Mouse (Mus musculus): ENCODE results near the gene Cracr2b. TPM values are rescaled to one million over a fixed set of nuclear protein-coding genes. Genes with fewer than 3 reads are reported as not detected.

The Cracr2b gene
- polyA plus RNA-seq, 1 experiment from 2014 or later = 3.9 TPM

DNA sequence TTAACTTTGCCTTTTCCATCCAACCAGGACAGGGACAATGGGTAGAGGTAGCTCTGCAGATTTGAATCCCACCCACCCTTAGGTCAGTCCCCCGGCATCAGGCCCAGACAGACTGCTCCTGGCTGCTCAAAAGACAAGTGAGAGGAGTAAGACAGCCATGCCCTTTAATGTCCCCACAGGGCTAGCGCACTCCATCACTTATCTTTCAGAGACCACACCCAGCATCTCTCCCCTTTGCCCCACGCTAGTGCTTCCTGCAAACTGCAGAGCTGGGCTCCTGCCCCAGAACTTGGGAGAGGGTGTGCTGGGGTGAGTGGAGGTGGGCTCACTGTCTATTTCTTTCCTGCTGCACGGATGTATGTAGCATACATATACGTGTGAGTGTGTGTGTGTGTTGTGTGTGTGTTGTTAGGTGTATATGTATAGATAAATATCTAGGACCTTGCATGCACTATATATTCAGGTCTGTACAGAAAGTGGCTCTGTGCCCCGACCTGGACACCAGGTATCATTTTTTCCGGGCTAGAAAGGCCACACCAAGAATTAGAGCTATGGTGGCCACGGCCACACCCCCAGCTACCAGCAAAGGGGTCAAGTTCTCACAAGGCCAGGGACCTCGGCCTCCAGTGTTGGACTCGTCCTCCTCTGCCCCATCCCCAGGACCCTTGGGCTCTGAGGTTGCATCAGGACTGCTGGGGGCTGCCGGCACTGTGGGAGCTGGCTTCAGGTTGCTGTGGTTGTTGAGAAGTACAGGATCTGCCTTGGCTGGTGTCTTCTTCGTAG lies 33.8 kb upstream of the Cracr2b start:
- peaks cover 18% of the 10 kb centered on the region for H3K27me3 ChIP-seq
- no peak overlapping the region for H3K4me2 ChIP-seq
- ATAC-seq (ENCODE audit: insufficient read depth) = no peak
- H3K9ac ChIP-seq = no peak overlapping the region
- H3K27ac ChIP-seq (replicated peaks) = no peak overlapping the region
- H3K9me3 ChIP-seq (replicated peaks) = no peaks in the 10 kb centered on the region
- peaks cover 13% of the 10 kb centered on the region for H3K36me3 ChIP-seq (replicated peaks)
- no peak overlapping the region for H3K4me3 ChIP-seq (replicated peaks)
- 53% methylated on average over 12 of the region's 12 CpGs for WGBS (ENCODE audit: insufficient replicate concordance)
- peaks cover 30% of the 10 kb centered on the region for H3K4me1 ChIP-seq (replicated peaks)

DNA sequence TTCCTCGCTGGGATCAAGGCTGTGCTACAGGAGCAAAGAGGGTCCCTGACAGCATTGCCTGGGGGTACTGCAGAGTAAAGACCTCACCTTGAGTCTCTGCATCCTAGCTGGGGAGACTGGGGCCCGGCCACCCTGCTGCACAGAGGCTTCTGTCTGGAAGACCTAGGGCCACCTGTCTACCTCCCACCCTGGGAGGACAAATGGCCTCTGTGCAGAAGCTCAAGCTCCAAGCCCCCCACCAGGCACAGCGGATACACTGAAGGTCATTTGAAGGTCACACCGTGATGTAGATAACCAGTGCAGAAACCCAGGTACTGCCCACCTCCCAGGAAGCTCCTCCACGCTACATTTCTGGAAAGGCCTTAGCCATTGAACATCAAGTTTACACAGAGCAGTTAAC lies 32.2 kb upstream of the Cracr2b start:
- Histone ChIP-seq H3K27ac (replicated peaks) (no peak overlapping the region), H3K9me3 (replicated peaks) (no peaks in the 10 kb centered on the region), H3K4me3 (replicated peaks) (no peak overlapping the region), H3K9ac (no peak overlapping the region), H3K36me3 (replicated peaks) (peaks cover 27% of the 10 kb centered on the region), H3K4me1 (replicated peaks) (peaks cover 44% of the 10 kb centered on the region), H3K27me3 (peaks cover 18% of the 10 kb centered on the region), H3K4me2 (no peak overlapping the region)
- ATAC-seq (ENCODE audit: insufficient read depth) = no peak
- WGBS (ENCODE audit: insufficient replicate concordance) = 49% methylated on average over 5 of the region's 5 CpGs

DNA sequence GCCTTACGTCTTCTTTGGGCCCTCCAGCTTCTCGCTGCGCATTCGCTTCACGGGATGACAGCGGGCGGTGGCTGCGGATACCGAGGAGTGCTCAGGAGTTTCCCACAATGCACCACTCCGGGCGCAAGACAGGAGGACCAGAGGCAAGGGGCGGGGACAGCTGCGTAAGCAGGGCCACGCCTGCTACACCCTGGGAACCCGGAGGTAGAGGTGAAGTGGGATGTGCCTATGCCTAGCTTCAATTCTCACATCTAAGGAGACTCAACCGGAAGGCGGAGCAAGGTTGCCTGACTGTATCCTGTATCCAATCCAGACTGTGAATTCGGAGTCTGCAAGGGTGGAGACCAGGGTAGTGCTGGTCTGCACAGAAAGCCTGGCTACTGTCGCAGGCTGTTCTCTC lies 31.6 kb upstream of the Cracr2b start, which contains the start of gene Cend1:
Cend1 (minus strand) TSS at position 182 of the 400 bp plus-strand sequence.
- H3K9ac ChIP-seq = no peak within 1 kb of the TSS
- peaks cover 18% of the 10 kb centered on the region for H3K27me3 ChIP-seq
- H3K4me1 ChIP-seq (replicated peaks) = peaks cover 50% of the 10 kb centered on the region
- no peaks in the 10 kb centered on the region for H3K9me3 ChIP-seq (replicated peaks)
- no peak within 1 kb of the TSS for H3K4me3 ChIP-seq (replicated peaks)
- no peak within 1 kb of the TSS for H3K4me2 ChIP-seq
- WGBS (ENCODE audit: insufficient replicate concordance) = 22% methylated on average over 19 of the region's 19 CpGs
- ATAC-seq (ENCODE audit: insufficient read depth) = no peak; the same call in 1 of the 2 replicates
- H3K36me3 ChIP-seq (replicated peaks) = peaks cover 31% of the 10 kb centered on the region
- H3K27ac ChIP-seq (replicated peaks) = no peak within 1 kb of the TSS

DNA sequence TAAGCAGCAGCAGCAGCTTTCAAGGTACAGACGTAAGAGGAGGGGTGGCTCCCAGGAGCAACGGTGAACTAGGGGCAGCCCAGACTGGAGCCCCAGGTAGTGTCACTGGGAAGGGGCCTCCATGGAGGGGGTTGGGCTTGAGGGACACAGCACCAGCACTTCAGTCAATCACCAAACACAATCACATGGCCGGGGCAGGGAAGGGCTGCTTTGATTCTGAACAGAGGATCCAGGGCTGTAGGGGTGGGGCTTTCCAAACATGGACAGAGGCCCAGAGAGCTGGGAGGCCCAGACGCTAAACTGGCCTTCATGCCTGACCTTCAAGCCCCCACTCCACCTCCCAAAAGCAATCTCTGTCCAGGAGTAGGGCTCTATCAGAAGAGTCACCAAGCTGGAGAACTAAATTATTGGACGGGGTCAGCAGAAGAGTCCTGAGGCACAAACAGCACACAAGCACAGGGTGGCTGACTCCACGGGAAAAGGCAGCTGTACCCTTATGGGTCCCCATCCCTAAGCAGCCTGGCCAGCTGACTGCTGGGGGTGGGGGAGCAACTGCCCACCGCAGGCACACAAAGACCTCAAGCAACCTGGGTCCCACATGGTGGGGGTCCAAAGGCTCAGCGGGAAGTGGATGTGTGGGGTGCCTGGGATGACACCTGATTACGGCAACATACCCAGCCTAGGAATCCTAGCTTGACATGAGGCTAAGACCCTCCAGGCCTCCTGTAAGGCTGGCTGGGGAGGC lies 30.9 kb upstream of the Cracr2b start:
- Histone ChIP-seq H3K9ac (no peak overlapping the region), H3K27me3 (peaks cover 18% of the 10 kb centered on the region), H3K4me3 (replicated peaks) (no peak overlapping the region), H3K36me3 (replicated peaks) (peaks cover 31% of the 10 kb centered on the region), H3K4me1 (replicated peaks) (peaks cover 57% of the 10 kb centered on the region), H3K27ac (replicated peaks) (no peak overlapping the region), H3K4me2 (no peak overlapping the region), H3K9me3 (replicated peaks) (no peaks in the 10 kb centered on the region)
- WGBS (ENCODE audit: insufficient replicate concordance) = 63% methylated on average over 9 of the region's 9 CpGs
- ATAC-seq (ENCODE audit: insufficient read depth) = no peak

DNA sequence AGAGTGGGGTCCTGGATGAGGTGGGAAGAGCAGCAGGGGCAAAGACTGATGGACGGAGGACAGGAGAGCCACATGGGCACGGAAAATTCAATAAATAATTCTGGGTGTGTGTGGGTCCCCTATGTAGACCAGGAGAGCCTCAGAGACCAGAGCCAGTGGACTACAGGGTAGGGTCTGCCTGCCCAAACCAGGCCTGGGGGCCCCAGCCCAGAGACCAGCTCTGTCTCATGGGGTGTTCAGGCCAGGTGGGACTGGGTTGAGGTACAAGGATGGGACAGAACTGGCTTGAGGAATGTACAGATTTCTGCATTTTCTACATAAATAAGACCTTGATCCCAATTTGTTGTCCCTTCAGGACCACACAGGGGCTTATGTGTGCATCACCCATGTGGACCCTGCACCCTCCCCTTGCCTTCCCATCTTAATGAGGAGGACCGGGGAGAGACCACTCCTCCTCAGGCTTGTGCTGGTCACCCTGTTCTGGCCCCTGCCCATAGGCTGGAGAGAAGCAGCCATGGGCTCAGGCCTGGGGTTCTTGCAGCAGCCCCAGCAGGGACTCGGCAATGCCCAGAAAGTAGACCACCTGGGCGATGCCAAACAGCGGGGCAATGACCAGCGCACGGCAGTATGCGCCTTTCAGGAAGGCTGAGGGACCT lies 30.2 kb upstream of the Cracr2b start:
- WGBS (ENCODE audit: insufficient replicate concordance) = 85% methylated on average over 9 of the region's 9 CpGs
- ATAC-seq (ENCODE audit: insufficient read depth) = no peak
- peaks cover 64% of the 10 kb centered on the region for H3K4me1 ChIP-seq (replicated peaks)
- H3K4me2 ChIP-seq = no peak overlapping the region
- H3K9me3 ChIP-seq (replicated peaks) = no peaks in the 10 kb centered on the region
- H3K27me3 ChIP-seq = peaks cover 13% of the 10 kb centered on the region
- no peak overlapping the region for H3K4me3 ChIP-seq (replicated peaks)
- H3K27ac ChIP-seq (replicated peaks) = no peak overlapping the region
- H3K9ac ChIP-seq = no peak overlapping the region
- peaks cover 31% of the 10 kb centered on the region for H3K36me3 ChIP-seq (replicated peaks)

DNA sequence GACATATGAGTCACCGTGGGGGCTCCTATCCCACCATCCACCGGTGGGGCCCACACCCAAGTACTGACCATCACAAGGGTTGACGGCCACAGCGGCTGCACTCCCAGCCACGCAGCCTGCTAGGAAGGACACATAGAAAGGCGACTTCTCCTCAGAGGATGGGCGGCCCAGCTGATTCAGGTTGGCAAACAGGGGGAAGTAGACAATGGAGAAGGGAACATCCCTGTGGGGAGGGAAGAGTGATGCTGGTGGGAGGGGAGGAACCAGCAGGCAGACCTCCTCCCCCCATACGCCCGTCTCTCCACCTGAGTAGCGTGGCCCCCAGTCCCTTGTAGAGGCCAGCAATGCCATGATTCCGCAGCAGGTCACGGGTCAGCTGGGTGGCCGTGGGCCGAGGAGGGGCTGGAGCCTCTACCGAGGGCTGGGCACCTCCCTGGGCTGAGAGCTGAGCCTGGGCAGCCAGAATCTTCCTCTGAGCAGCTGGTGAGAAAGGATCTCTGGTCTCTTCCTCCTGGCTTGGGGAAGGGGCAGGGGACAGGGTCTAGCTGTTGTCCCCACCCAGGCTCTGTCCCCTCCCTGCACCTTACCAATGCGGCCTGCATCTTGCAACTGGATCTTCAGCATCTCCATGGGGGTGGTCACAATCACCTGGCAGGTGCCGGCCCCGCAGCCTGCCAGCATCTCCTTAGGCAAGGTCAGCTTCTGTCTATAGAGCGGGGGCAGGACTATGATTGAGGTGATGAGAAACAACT lies 29.3 kb upstream of the Cracr2b start:
- Histone ChIP-seq H3K4me1 (replicated peaks) (peaks cover 69% of the 10 kb centered on the region), H3K9ac (no peak overlapping the region)
- 83% methylated on average over 19 of the region's 19 CpGs for WGBS (ENCODE audit: insufficient replicate concordance)

DNA sequence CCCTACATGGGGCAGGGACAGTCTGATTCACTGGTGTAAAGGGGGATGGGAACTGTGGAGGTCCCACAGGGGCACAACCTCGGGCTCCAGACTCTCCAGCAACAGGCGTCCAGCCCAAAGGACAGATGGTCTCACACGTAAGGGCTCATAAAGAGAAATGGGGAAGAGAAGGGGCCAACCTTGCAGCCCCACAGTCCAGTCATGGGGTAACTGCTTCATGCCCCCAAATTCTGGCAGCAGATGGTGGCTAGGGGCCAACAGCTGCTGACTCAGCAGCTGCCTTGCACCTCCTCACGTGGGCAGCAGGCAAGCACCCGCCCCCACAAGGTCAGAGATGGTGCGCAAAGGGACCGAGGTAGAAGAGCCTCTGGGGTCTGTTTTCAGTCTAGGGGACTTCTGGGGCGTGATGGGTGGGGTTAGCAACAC lies 28.7 kb upstream of the Cracr2b start:
- H3K4me3 ChIP-seq (replicated peaks) = no peak overlapping the region
- WGBS (ENCODE audit: insufficient replicate concordance) = 70% methylated on average over 8 of the region's 8 CpGs
- ATAC-seq (ENCODE audit: insufficient read depth) = no peak

More for the DNA sequence above, 29.3 kb upstream of the Cracr2b start:
- Histone ChIP-seq H3K36me3 (replicated peaks) (peaks cover 31% of the 10 kb centered on the region), H3K27ac (replicated peaks) (no peak overlapping the region), H3K4me3 (replicated peaks) (no peak overlapping the region), H3K9me3 (replicated peaks) (no peaks in the 10 kb centered on the region), H3K27me3 (peaks cover 5% of the 10 kb centered on the region; the same call in 1 of the 2 replicates), H3K4me2 (no peak overlapping the region)
- no peak for ATAC-seq (ENCODE audit: insufficient read depth)

DNA sequence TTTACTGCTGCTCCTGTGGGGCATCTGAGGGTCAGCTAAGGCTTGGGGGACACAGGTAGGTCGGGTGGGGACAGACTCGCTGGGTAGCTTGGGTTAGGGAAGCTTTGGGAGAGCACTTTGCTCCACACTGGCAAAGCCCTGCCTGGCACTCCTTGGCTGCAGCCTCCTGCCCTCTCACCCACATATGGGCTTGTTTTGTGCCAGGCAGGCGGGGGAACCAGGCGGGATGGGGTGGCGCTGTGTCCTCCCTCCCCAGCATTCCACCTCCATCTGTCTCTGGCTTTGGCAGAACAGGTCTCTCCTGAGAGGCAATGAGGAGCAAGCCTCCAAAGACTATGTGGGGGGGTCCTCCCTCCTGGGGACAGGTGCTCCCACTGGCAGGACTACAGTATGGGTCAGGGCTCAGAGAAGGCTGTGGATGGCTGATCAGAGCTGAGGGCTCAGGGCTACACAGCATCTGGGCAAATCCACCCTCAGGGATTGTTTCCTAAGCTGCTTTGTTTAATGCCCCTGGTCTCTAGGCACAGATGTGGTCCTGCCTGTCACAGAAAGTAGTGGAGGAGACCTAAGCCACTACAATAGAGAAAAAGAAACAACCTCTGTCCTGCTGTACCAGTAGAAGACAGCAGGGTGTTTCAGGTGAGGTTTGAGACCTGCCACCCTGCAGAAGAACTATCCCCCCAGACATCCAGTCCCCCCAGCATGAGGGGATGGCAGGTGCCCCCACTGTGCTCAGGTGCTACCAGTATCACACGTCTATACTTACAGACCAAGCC lies 28.0 kb upstream of the Cracr2b start:
- H3K9ac ChIP-seq = no peak overlapping the region
- ATAC-seq (ENCODE audit: insufficient read depth) = no peak
- no peak overlapping the region for H3K27ac ChIP-seq (replicated peaks)
- peaks cover 33% of the 10 kb centered on the region for H3K36me3 ChIP-seq (replicated peaks)
- H3K4me2 ChIP-seq = no peak overlapping the region
- H3K4me3 ChIP-seq (replicated peaks) = no peak overlapping the region
- 82% methylated on average over 6 of the region's 6 CpGs for WGBS (ENCODE audit: insufficient replicate concordance)
- H3K9me3 ChIP-seq (replicated peaks) = no peaks in the 10 kb centered on the region
- H3K4me1 ChIP-seq (replicated peaks) = peaks cover 72% of the 10 kb centered on the region
- H3K27me3 ChIP-seq = no peaks in the 10 kb centered on the region

More for the DNA sequence above, 28.7 kb upstream of the Cracr2b start:
- Histone ChIP-seq H3K27me3 (no peaks in the 10 kb centered on the region), H3K9me3 (replicated peaks) (no peaks in the 10 kb centered on the region), H3K9ac (no peak overlapping the region), H3K27ac (replicated peaks) (no peak overlapping the region), H3K4me2 (no peak overlapping the region), H3K36me3 (replicated peaks) (peaks cover 31% of the 10 kb centered on the region), H3K4me1 (replicated peaks) (peaks cover 69% of the 10 kb centered on the region)

DNA sequence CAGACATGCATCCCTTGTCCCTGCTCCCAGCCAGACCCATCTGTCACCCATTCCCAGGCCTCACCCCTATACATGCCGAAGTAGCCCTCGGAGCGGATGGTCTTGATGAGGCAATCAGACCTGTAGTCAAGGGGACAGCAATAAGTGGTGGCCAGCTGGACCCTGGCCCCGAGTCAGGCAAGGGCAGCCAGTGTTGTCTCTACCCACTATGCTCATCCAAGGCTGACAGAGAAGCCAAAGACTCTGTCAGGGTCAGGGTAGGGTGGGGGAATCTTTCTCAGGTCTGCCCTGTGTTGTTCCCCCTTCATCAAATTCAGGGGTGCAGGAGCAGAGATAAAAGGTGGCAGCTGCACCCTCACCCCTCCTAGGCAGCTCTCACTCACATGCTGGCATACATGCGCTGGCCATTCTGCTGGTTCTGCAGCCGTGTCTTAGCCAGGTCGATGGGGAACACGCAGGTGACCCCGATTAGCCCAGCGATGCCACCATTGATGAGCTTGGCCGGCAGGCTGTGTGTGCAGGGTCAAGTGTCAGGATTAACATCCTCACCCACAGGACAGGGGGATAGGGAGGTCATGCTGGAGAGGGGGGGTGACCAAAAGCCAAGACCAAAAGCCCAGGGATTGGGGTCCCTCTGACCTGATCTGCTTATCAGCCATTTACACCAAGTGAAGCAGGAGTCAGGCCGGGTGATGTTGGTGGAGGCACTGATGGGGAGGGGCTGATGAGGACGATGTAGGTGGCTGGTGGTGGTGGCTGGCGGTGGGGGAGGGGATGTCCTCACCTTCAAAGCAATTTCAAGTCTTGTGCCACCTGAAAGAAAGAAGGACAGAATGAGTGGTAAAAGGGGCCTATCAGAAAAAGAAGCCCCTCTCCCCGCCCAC lies 27.1 kb upstream of the Cracr2b start:
- Histone ChIP-seq H3K9ac (no peak overlapping the region), H3K27me3 (no peaks in the 10 kb centered on the region), H3K4me2 (peak overlapping the region; percentile 97), H3K4me3 (replicated peaks) (peak overlapping the region; percentile 50), H3K4me1 (replicated peaks) (peaks cover 78% of the 10 kb centered on the region), H3K9me3 (replicated peaks) (no peaks in the 10 kb centered on the region), H3K27ac (replicated peaks) (no peak overlapping the region), H3K36me3 (replicated peaks) (peaks cover 41% of the 10 kb centered on the region)
- ATAC-seq (ENCODE audit: insufficient read depth) = no peak
- WGBS (ENCODE audit: insufficient replicate concordance) = 81% methylated on average over 15 of the region's 15 CpGs
